Mouse (Mus musculus) fibroblast of lung, adult 2 months (primary cell): ENCODE data around the gene Irs2.

Experiments
- DNase-seq: peaks from one replicate; pipeline ENCODE4 v3.0.0-alpha.2; 2011; ENCODE audit warnings: low read depth

Irs2 gene

GRCm38 (mm10) chr8:11009431-11010071 is 1.3 kb upstream of the Irs2 start:
- DNase-seq = no peak

- peak; percentile 76 for DNase-seq
These were observed 673 bp upstream of the Irs2 start for GRCm38 (mm10) chr8:11008842-11009420.

GRCm38 (mm10) chr8:11007581-11008378 is 478 bp downstream of the Irs2 start:
- no peak for DNase-seq

- no peak for DNase-seq
These were observed 1.2 kb downstream of the Irs2 start for GRCm38 (mm10) chr8:11007001-11007580.

GRCm38 (mm10) chr8:11006276-11006630 is 2.0 kb downstream of the Irs2 start:
- no peak for DNase-seq

- no peak for DNase-seq
These were observed 2.6 kb downstream of the Irs2 start for GRCm38 (mm10) chr8:11005460-11006275.

GRCm38 (mm10) chr8:11004781-11005459 is 3.3 kb downstream of the Irs2 start:
- DNase-seq = no peak

- no peak for DNase-seq
These were observed 4.3 kb downstream of the Irs2 start for GRCm38 (mm10) chr8:11003917-11004470.

- DNase-seq = no peak
These were observed 5.0 kb downstream of the Irs2 start for GRCm38 (mm10) chr8:11003253-11003652.

GRCm38 (mm10) chr8:11002816-11003215 is 5.4 kb downstream of the Irs2 start:
- DNase-seq = no peak

- DNase-seq = no peak
These were observed 7.2 kb downstream of the Irs2 start for GRCm38 (mm10) chr8:11001062-11001549.

GRCm38 (mm10) chr8:10999538-10999937 is 8.7 kb downstream of the Irs2 start:
- no peak for DNase-seq

GRCm38 (mm10) chr8:10996247-10996646 is 12.0 kb downstream of the Irs2 start:
- no peak for DNase-seq

- DNase-seq = no peak
These were observed 12.5 kb downstream of the Irs2 start for GRCm38 (mm10) chr8:10995756-10996155.

GRCm38 (mm10) chr8:10994390-10994954 is 13.8 kb downstream of the Irs2 start:
- no peak for DNase-seq

- DNase-seq = peak; percentile 51
These were observed 14.6 kb downstream of the Irs2 start for GRCm38 (mm10) chr8:10993582-10994216.

GRCm38 (mm10) chr8:10992081-10992480 is 16.2 kb downstream of the Irs2 start:
- DNase-seq = no peak

- no peak for DNase-seq
These were observed 16.9 kb downstream of the Irs2 start for GRCm38 (mm10) chr8:10991323-10991722.

- peak; percentile 57 for DNase-seq
These were observed 17.7 kb downstream of the Irs2 start for GRCm38 (mm10) chr8:10990421-10991110.
